8 mouse cellular contexts compared by ENCODE assay signal in the genomic region with DNA sequence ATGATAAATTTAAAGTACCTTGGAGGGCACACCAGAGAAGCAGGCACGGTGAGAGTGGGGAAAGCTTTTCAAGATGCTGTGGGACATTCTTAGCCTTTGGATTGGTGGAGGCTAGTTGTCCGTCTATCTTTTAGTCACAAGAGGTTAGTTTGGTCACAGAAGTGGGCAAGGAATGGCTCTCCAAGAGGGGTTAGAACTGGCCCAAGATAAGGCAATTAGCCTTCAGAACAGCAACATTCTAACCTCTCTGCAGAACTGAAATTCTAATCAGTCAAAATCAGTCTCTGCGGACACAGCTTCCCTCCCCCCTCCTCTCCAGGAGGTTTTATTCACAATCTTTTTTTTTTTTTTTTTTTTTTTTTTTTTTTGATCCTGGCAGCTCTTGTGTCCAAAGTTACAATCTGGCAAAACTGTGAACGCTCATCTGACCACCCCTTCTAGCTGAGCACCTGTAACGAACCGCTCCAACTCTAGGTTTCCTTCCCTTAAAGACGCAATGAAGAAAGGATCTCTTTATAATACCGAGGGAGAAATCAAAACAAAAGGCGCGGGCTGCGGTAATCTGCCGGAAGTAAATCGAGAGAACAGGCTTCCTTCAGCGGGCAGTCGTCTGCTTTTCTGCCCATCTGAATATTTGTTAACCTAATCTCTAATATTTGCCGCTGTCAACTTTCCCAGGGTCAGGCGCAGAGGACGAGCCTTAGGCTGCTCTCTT. TPM values are rescaled to one million over a fixed set of nuclear protein-coding genes. Genes with fewer than 3 reads are reported as not detected.
DNase-seq lines count a peak whose midpoint lies in the region; ATAC-seq and TF ChIP-seq lines count a peak whose summit lies in the region.

No protein-coding gene starts in this region.

- H3K4me3 ChIP-seq in liver, adult 2 months (ENCODE audit: insufficient read depth, low read depth, low read length), result peak overlapping the region; percentile 69
- H3K4me3 ChIP-seq in embryonic facial prominence, embryonic 10.5 days, result peak overlapping the region; percentile 58
- H3K4me3 ChIP-seq in neural tube, embryonic 13.5 days, result peak overlapping the region; percentile 56

- H3K27me3 ChIP-seq in liver, adult 2 months (ENCODE audit: control insufficient read depth, insufficient read depth, low read length), result no peaks in the 10 kb centered on the region
- H3K27me3 ChIP-seq in embryonic facial prominence, embryonic 10.5 days (replicated peaks; ENCODE audit: low read depth, poor library complexity, severe bottlenecking), result peaks cover 17% of the 10 kb centered on the region
- peaks cover 6% of the 10 kb centered on the region; the same call in 1 of the 2 replicates for H3K27me3 ChIP-seq in neural tube, embryonic 13.5 days

- peak; percentile 74 for DNase-seq in liver, adult 2 months (ENCODE audit: extremely low read depth, low read depth, low spot score)
- no peak for DNase-seq in liver
- no peak for DNase-seq in embryonic facial prominence, embryonic 10.5 days (ENCODE audit: low spot score)
- DNase-seq in cerebellum, postnatal 36 days, result no peak
- no peak for DNase-seq in frontal cortex, adult 2 months (ENCODE audit: extremely low spot score in 1 of 2, low spot score in 1 of 2)
- no peak for DNase-seq in adrenal gland, adult 2 months

- peak; percentile 37 for ATAC-seq in inflammation-experienced regulatory T-cells, adult 6 months
- ATAC-seq in neural tube, embryonic 13.5 days (ENCODE audit: low read depth), result peak; percentile 8; the same call in 1 of the 2 replicates

- H3K9me3 ChIP-seq in embryonic facial prominence, embryonic 10.5 days, result no peaks in the 10 kb centered on the region
- no peaks in the 10 kb centered on the region for H3K9me3 ChIP-seq in neural tube, embryonic 13.5 days

- peak overlapping the region; percentile 81 for H3K4me2 ChIP-seq in neural tube, embryonic 13.5 days

- H3K79me2 ChIP-seq in liver, adult 2 months (ENCODE audit: control insufficient read depth, insufficient read depth, low read length), result no peaks in the 10 kb centered on the region

- no peak for TF ChIP-seq POLR2A in liver, adult 2 months (IDR thresholded peaks at IDR 0.05; ENCODE audit: extremely low read depth, insufficient read depth, low read length)

- WGBS in liver, adult 2 months, result 9% methylated on average over 18 of the region's 18 CpGs
- 7% methylated on average over 18 of the region's 18 CpGs for WGBS in embryonic facial prominence, embryonic 10.5 days
- WGBS in neural tube, embryonic 13.5 days, result 5% methylated on average over 18 of the region's 18 CpGs

- H3K27ac ChIP-seq in liver, adult 2 months (replicated peaks; ENCODE audit: insufficient read depth, low read depth, low read length), result no peak overlapping the region; the same call in 1 of the 2 replicates
- peak overlapping the region; percentile 63 for H3K27ac ChIP-seq in embryonic facial prominence, embryonic 10.5 days (replicated peaks)
- H3K27ac ChIP-seq in neural tube, embryonic 13.5 days (replicated peaks), result 0 out of 2 replicates have a peak overlapping the region, but pooled peaks have one; percentile 4

- H3K9ac ChIP-seq in liver, adult 2 months (ENCODE audit: low read depth, low read length), result peak overlapping the region; percentile 60
- H3K9ac ChIP-seq in neural tube, embryonic 13.5 days, result peak overlapping the region; percentile 68

- H3K36me3 ChIP-seq in liver, adult 2 months (ENCODE audit: control insufficient read depth, insufficient read depth, low read length), result no peaks in the 10 kb centered on the region
- H3K36me3 ChIP-seq in embryonic facial prominence, embryonic 10.5 days (replicated peaks), result no peaks in the 10 kb centered on the region
- H3K36me3 ChIP-seq in neural tube, embryonic 13.5 days, result no peaks in the 10 kb centered on the region

- TF ChIP-seq CTCF in liver, adult 2 months (IDR thresholded peaks at IDR 0.05; ENCODE audit: low read depth, low read length), result no peak

- H3K4me1 ChIP-seq in liver, adult 2 months (ENCODE audit: control insufficient read depth, insufficient read depth, low read length), result peaks cover 20% of the 10 kb centered on the region
- H3K4me1 ChIP-seq in embryonic facial prominence, embryonic 10.5 days, result peaks cover 17% of the 10 kb centered on the region
- H3K4me1 ChIP-seq in neural tube, embryonic 13.5 days (replicated peaks), result peaks cover 11% of the 10 kb centered on the region

RNA-seq across cellular contexts. Expression of gene Vwa3b, which starts 2.2 kb away (rescaled TPM):
- total RNA-seq in liver, adult 2 months (2014; rRNA removed), result 0.37 and 1.0 TPM in 2 replicates
- polyA plus RNA-seq in liver, adult 2 months (2012; rRNA removed), result 0.40 and 0.46 TPM in 2 replicates
- 0.42 and 0.48 TPM in 2 replicates for polyA plus RNA-seq in embryonic facial prominence, embryonic 10.5 days (2016; fragmentation: Nextera tagmentation; extraction: Ambion mirVana)
- polyA plus RNA-seq in inflammation-experienced regulatory T-cells, adult 6 months (2017; shearing (Covaris generic)), result 1 to 10 TPM; 1.2 to 2.8 (median 1.8) TPM
- 0.52 TPM in 1 of 2 replicates, not detected in the other for polyA plus RNA-seq in neural tube, embryonic 13.5 days (2015; fragmentation: Nextera tagmentation; extraction: Ambion mirVana)
- 1.0 and 2.2 TPM in 2 replicates for polyA plus RNA-seq in frontal cortex, adult 2 months (2012; rRNA removed)
- under 1 TPM; 0.35 to 0.49 TPM for total RNA-seq in adrenal gland, adult 2 months (2021)
- 1.0 TPM in 1 of 2 replicates, not detected in the other for polyA plus RNA-seq in adrenal gland, adult 2 months (2012; rRNA removed)
